8 mouse cellular contexts compared by ENCODE assay signal in the genomic region with DNA sequence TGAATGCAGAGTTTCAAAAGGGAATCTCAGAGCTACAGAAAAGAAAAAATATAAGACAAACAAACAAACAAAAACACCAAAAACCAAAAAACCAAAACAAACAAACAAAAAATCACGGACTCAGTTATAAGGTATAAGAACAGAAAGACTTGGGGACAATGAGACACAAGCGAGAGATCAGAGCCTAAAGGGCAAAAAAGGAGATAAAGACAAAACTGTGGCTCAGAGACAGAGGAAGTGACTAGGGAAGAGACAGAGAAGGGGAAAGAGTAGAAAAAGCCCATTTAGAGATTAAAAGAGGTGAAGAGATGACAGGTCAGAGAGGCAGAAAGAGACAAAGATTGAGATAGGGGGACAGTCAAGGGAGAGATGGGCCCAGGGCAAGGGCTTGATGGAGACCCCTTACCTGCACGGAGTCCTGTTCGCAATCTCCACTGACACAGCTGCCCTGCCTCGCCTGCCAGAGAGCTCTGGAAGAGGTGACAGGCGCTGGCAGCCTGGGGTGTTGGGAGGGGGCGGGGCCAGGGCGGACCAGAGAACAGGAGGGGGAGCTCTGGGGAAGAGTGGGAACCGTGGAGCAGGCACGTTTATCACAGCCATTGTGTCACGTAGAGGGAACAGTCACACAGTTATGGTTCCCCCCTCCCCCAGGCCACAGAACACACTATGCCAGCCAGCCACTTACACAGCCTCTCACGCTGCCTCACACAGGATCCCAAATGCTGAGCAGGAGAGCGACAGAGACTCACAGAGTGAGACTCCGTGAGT. TPM values are rescaled to one million over a fixed set of nuclear protein-coding genes. Genes with fewer than 3 reads are reported as not detected.
DNase-seq lines count a peak whose midpoint lies in the region; ATAC-seq and TF ChIP-seq lines count a peak whose summit lies in the region.

A gene (minus strand): TSS at position 472 of the 768 bp plus-strand sequence.

- H3K9me3 ChIP-seq in forebrain, postnatal 0 days (ENCODE audit: low read length): no peaks in the 10 kb centered on the region
- H3K9me3 ChIP-seq in intestine, postnatal 0 days (ENCODE audit: control insufficient read depth): no peaks in the 10 kb centered on the region
- no peaks in the 10 kb centered on the region for H3K9me3 ChIP-seq in neural tube, embryonic 13.5 days

- no peak for TF ChIP-seq CTCF in lung, adult 2 months (IDR thresholded peaks at IDR 0.05; ENCODE audit: insufficient read depth, low read length)
- no peak for TF ChIP-seq CTCF in forebrain, postnatal 0 days (IDR thresholded peaks at IDR 0.05; ENCODE audit: low read depth)
- no peak for TF ChIP-seq CTCF in intestine, postnatal 0 days (IDR thresholded peaks at IDR 0.05; ENCODE audit: low read depth)
- TF ChIP-seq CTCF in cerebellum, adult 2 months (IDR thresholded peaks at IDR 0.05; ENCODE audit: borderline replicate concordance, insufficient read depth, low read depth, low read length): no peak

- H3K4me2 ChIP-seq in forebrain, postnatal 0 days (ENCODE audit: low read depth): peak within 1 kb of the TSS; percentile 37
- H3K4me2 ChIP-seq in intestine, postnatal 0 days (replicated peaks; ENCODE audit: low read depth): peak within 1 kb of the TSS; percentile 13; the same call in 1 of the 2 replicates
- peak within 1 kb of the TSS; percentile 36 for H3K4me2 ChIP-seq in neural tube, embryonic 13.5 days

- peak within 1 kb of the TSS; percentile 67 for H3K27ac ChIP-seq in forebrain, postnatal 0 days (ENCODE audit: low read depth, low read length)
- H3K27ac ChIP-seq in intestine, postnatal 0 days (ENCODE audit: low read depth, low read length): no peak within 1 kb of the TSS
- no peak within 1 kb of the TSS for H3K27ac ChIP-seq in neural tube, embryonic 13.5 days (replicated peaks)
- H3K27ac ChIP-seq in cerebellum, adult 2 months (ENCODE audit: insufficient read depth, low read length): no peak within 1 kb of the TSS

- H3K4me3 ChIP-seq in lung, adult 2 months (replicated peaks; ENCODE audit: extremely low read depth, low read depth, low read length): no peak within 1 kb of the TSS
- H3K4me3 ChIP-seq in forebrain, postnatal 0 days (ENCODE audit: low read depth, low read length): peak within 1 kb of the TSS; percentile 11; the same call in 1 of the 2 replicates
- H3K4me3 ChIP-seq in intestine, postnatal 0 days (ENCODE audit: low read depth, low read length): no peak within 1 kb of the TSS
- H3K4me3 ChIP-seq in neural tube, embryonic 13.5 days: peak within 1 kb of the TSS; percentile 6; the same call in 1 of the 2 replicates
- no peak within 1 kb of the TSS for H3K4me3 ChIP-seq in cerebellum, adult 2 months (replicated peaks; ENCODE audit: insufficient read depth, low read depth, low read length)

- 18% methylated on average over 14 of the region's 14 CpGs for WGBS in lung, adult 2 months
- WGBS in forebrain, postnatal 0 days: 11% methylated on average over 14 of the region's 14 CpGs
- WGBS in intestine, postnatal 0 days: 9% methylated on average over 14 of the region's 14 CpGs
- 11% methylated on average over 14 of the region's 14 CpGs for WGBS in neural tube, embryonic 13.5 days
- WGBS in cerebellum, adult 2 months: 26% methylated on average over 14 of the region's 14 CpGs

- no peaks in the 10 kb centered on the region for H3K4me1 ChIP-seq in lung, adult 2 months (ENCODE audit: control insufficient read depth, insufficient read depth, low read length)
- H3K4me1 ChIP-seq in forebrain, postnatal 0 days (ENCODE audit: insufficient read depth): peaks cover 24% of the 10 kb centered on the region
- peaks cover 14% of the 10 kb centered on the region for H3K4me1 ChIP-seq in intestine, postnatal 0 days (replicated peaks; ENCODE audit: control insufficient read depth, insufficient read depth, low read length)
- peaks cover 27% of the 10 kb centered on the region for H3K4me1 ChIP-seq in neural tube, embryonic 13.5 days (replicated peaks)
- peaks cover 3% of the 10 kb centered on the region; the same call in 1 of the 2 replicates for H3K4me1 ChIP-seq in cerebellum, adult 2 months (ENCODE audit: control insufficient read depth, insufficient read depth, low read length)

- peak; percentile 28 for ATAC-seq in forebrain, postnatal 0 days
- ATAC-seq in intestine, postnatal 0 days: no peak
- peak; percentile 23; the same call in 1 of the 2 replicates for ATAC-seq in neural tube, embryonic 13.5 days (ENCODE audit: low read depth)

- no peak within 1 kb of the TSS; the same call in 1 of the 2 replicates for H3K9ac ChIP-seq in forebrain, postnatal 0 days
- H3K9ac ChIP-seq in intestine, postnatal 0 days (ENCODE audit: low read depth, low read length): no peak within 1 kb of the TSS
- peak within 1 kb of the TSS; percentile 49 for H3K9ac ChIP-seq in neural tube, embryonic 13.5 days

- TF ChIP-seq POLR2A in lung, adult 2 months (IDR thresholded peaks at IDR 0.05; ENCODE audit: borderline replicate concordance, extremely low read depth, low read depth, low read length): no peak
- no peak for TF ChIP-seq POLR2A in cerebellum, adult 2 months (IDR thresholded peaks at IDR 0.05; ENCODE audit: borderline replicate concordance, insufficient read depth, low read length)

- DNase-seq in lung, postnatal 10 days: peak; percentile 56
- DNase-seq in lung, adult 2 months: no peak
- peak; percentile 66 for DNase-seq in forebrain, postnatal 0 days
- no peak for DNase-seq in layer of hippocampus, adult 11-12 months (ENCODE audit: low spot score)
- no peak for DNase-seq in spleen, adult 18-20 months
- DNase-seq in cerebellum, adult 2 months: no peak

- H3K27me3 ChIP-seq in forebrain, postnatal 0 days (ENCODE audit: insufficient read depth, low read length): no peaks in the 10 kb centered on the region
- H3K27me3 ChIP-seq in intestine, postnatal 0 days (replicated peaks; ENCODE audit: control insufficient read depth, insufficient read depth, low read length): no peaks in the 10 kb centered on the region; the same call in 1 of the 2 replicates
- peaks cover 48% of the 10 kb centered on the region for H3K27me3 ChIP-seq in neural tube, embryonic 13.5 days
- H3K27me3 ChIP-seq in cerebellum, adult 2 months (ENCODE audit: control insufficient read depth, insufficient read depth, low read length): no peaks in the 10 kb centered on the region

- H3K36me3 ChIP-seq in forebrain, postnatal 0 days (ENCODE audit: insufficient read depth): no peaks in the 10 kb centered on the region
- H3K36me3 ChIP-seq in intestine, postnatal 0 days (ENCODE audit: control insufficient read depth, insufficient read depth): no peaks in the 10 kb centered on the region
- no peaks in the 10 kb centered on the region for H3K36me3 ChIP-seq in neural tube, embryonic 13.5 days

RNA-seq across cellular contexts. Expression of the gene that starts here (rescaled TPM):
- 0.19 and 0.24 TPM in 2 replicates for polyA plus RNA-seq in lung, adult 2 months (2012; rRNA removed)
- total RNA-seq in forebrain, postnatal 0 days (2014; rRNA removed): 16.9 and 20.2 TPM in 2 replicates
- polyA plus RNA-seq in forebrain, postnatal 0 days (2015; fragmentation: Nextera tagmentation; extraction: Ambion mirVana): 5.3 and 8.0 TPM in 2 replicates
- polyA plus RNA-seq in intestine, postnatal 0 days (2015; fragmentation: Nextera tagmentation; extraction: Ambion mirVana): 0.48 and 0.67 TPM in 2 replicates
- 1.3 and 1.4 TPM in 2 replicates for polyA plus RNA-seq in neural tube, embryonic 13.5 days (2015; fragmentation: Nextera tagmentation; extraction: Ambion mirVana)
- polyA plus RNA-seq in cerebellum, adult 2 months (2012; rRNA removed): 1.9 and 2.6 TPM in 2 replicates

Comparison
In these comparisons a context has a peak if more than half of its experiments do, and no peak if none do; other contexts are left out.
1. DNase-seq: peak in lung, postnatal 10 days (single experiment) and forebrain, postnatal 0 days (single experiment); none in lung, adult 2 months (single experiment), layer of hippocampus, adult 11-12 months (single experiment), spleen, adult 18-20 months (0 of 2) and cerebellum, adult 2 months (0 of 2).
2. H3K4me3 ChIP-seq: peak in forebrain, postnatal 0 days (single experiment) and neural tube, embryonic 13.5 days (single experiment); none in lung, adult 2 months (single experiment), intestine, postnatal 0 days (single experiment) and cerebellum, adult 2 months (single experiment).
3. Peak in every context shown above with its lines, with median percentiles within 50 percentile points of each other: H3K4me2 ChIP-seq.